Mouse (Mus musculus) ES-Bruce4 (cell line): ENCODE data around the gene Psmg1.

ENCODE experiments used
- CTCF ChIP-seq: IDR thresholded peaks from one replicate; pipeline ENCODE4 v1.8.1; 2011; ENCODE audit warnings: low read depth, low read length
- EP300 ChIP-seq: IDR thresholded peaks from 2 replicates; pipeline ENCODE4 v1.6.1; 2011; ENCODE audit warnings: low read depth, low read length; ENCODE audit not compliant: insufficient read depth
- POLR2A ChIP-seq: IDR thresholded peaks from one replicate; pipeline ENCODE4 v1.8.1; 2011; ENCODE audit warnings: low read length; ENCODE audit not compliant: insufficient read depth

- TF ChIP-seq POLR2A: no peak
- TF ChIP-seq CTCF: peak; percentile 84
- TF ChIP-seq EP300: no peak
Measured at GRCm38 (mm10) chr16:95945389-95946311, 45.1 kb downstream of the Psmg1 start.
